Mouse (Mus musculus) small intestine, adult 2 months (tissue): Measurements from ENCODE around the gene Ino80e.

Experiments used
- CTCF ChIP-seq: fragments of 200-500 bp; IDR thresholded peaks from 2 replicates; pipeline ENCODE4 v1.5.1; 2012; ENCODE audit warnings: low read depth, mild to moderate bottlenecking, control low read depth, inconsistent platforms, low read length, moderate library complexity, mixed read lengths; ENCODE audit not compliant: insufficient replicate concordance, insufficient read length; ENCODE audit errors: extremely low read depth
- POLR2A ChIP-seq: fragments of 200-500 bp; IDR thresholded peaks from 2 replicates; pipeline ENCODE4 v1.6.1; 2012; ENCODE audit warnings: low read depth, mild to moderate bottlenecking, control low read depth, inconsistent platforms, low read length, moderate library complexity

DNA sequence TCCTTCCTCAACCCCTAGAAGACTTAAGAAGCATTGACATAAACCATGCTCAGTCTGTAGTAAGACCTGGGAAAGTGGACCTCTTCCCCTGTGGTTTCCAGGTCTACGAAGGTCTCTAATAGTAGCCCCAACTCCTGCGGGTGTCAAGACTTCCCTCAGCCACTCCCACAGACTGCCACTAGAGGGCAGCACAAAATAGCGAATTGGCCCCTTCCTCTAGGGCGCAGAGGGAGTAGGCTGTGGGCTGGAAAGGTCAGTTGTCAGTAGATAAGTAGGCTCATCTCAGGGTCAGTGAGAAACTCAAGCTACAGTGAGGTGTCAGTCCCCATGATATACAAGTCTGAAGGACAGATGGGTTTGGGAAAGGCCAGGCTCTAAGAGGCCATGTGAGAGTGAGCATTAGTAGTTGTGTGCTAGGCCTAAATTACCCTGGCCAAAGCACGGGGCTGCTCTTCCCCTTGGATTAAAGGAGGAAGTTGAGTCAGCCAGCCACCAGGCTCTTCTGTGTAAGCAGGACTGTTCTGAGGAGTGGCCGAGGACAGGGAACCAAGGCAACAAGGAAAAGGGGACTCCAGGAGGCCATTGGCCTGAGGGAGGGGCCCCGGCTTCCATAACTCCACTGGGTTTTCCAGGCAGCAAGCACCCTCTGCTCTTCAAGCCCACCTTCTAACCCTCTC is 40.2 kb downstream of the Ino80e start:
- peak; percentile 97; the same call in 1 of the 2 replicates for TF ChIP-seq CTCF
- no peak for TF ChIP-seq POLR2A
